Mouse (Mus musculus): ENCODE measurements around the gene Mme. TPM values are rescaled to one million over a fixed set of nuclear protein-coding genes. Genes with fewer than 3 reads are reported as not detected.

Gene Mme
- not detected in 4 replicates for total RNA-seq (2023; ENCODE audit: inconsistent age)

GRCm38 (mm10) chr3:63241099-63241587 lies at the start of gene Mme:
Mme (plus strand) TSS chr3:63241537.

Other genes with a start within 250 kb of the Mme start
- not detected in 4 replicates for gene Gm34302, start 242.3 kb downstream of the Mme start, total RNA-seq (2023; ENCODE audit: inconsistent age)

Measured in B cell, adult (primary cell).